ENCODE assay signal across 25 mouse cellular contexts in the genomic region with DNA sequence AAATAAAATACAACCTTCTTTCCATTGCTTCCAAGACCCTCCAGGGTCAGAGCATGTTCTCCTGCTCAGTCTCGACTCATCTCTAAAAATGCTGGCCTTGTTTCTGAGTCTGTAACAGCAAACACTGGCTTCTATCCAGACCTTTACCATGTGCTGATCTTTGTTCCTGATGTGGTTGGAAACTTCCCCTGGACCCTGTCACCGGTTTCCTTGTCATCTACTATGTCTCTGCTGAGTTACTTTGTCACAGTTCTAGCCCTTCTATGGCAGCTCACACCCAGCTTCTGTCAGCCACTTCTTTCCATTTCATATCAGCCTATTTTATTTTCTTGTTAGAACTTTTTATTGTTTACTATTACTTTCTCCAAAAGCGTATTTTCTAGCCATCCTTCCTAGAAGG.
DNase-seq lines count a peak whose midpoint lies in the region; ATAC-seq and TF ChIP-seq lines count a peak whose summit lies in the region.
"Had no signal": no experiment of that assay in that cellular context is flagged by ENCODE, and none has a peak within 500 bp of the region (broad histone marks: within the 10 kb centered on the region; RNA-seq: fewer than 3 reads in every experiment).

No protein-coding gene starts in this region.

- TF ChIP-seq EP300 in MEL (IDR thresholded peaks at IDR 0.05; ENCODE audit: low read depth in 1 of 2, low read length in 2 of 2), result no peak

- no peak overlapping the region for H3K4me2 ChIP-seq in hindbrain, embryonic 14.5 days (replicated peaks)
- H3K4me2 ChIP-seq: embryonic facial prominence, embryonic 12.5 days; forebrain, embryonic 13.5 days; forebrain, embryonic 15.5 days had no signal

- peak; percentile 12 for DNase-seq in MEL (ENCODE audit: low read depth, low spot score)
- no peak for DNase-seq in left cerebral cortex, adult 9 months (ENCODE audit: low spot score in 2 of 2)
- DNase-seq in hindbrain, embryonic 14.5 days (ENCODE audit: low spot score), result no peak
- DNase-seq in natural killer cell, adult 2 months (ENCODE audit: low spot score in 2 of 2), result no peak
- DNase-seq in hindbrain, embryonic 10.5 days (ENCODE audit: low spot score), result no peak
- DNase-seq: adrenal gland, adult 2 months; adrenal gland, postnatal 10 days; adrenal gland, postnatal 25 days; B cell, adult 2 months; cerebellum, adult 11 months; cerebellum, adult 18-20 months; cerebellum, adult 8-10 months; cerebellum, adult 9-11 months; cerebellum, postnatal 14 days; cerebellum, postnatal 36 days; forebrain, postnatal 0 days had no signal

- H3K4me1 ChIP-seq in MEL (ENCODE audit: control insufficient read depth in 1 of 2, insufficient read depth in 2 of 2, low read length in 2 of 2), result no peaks in the 10 kb centered on the region
- H3K4me1 ChIP-seq in hindbrain, embryonic 14.5 days (replicated peaks; ENCODE audit: control insufficient read depth, insufficient read depth, low read length), result no peaks in the 10 kb centered on the region
- H3K4me1 ChIP-seq in hindbrain, embryonic 10.5 days (replicated peaks), result no peaks in the 10 kb centered on the region
- H3K4me1 ChIP-seq: embryonic facial prominence, embryonic 10.5 days; embryonic facial prominence, embryonic 12.5 days; forebrain, embryonic 13.5 days; forebrain, embryonic 15.5 days had no signal

- no peaks in the 10 kb centered on the region; a peak in 1 of 4 replicates for H3K27me3 ChIP-seq in MEL (ENCODE audit: control insufficient read depth in 1 of 2, insufficient read depth in 2 of 2, low read length in 2 of 2)
- H3K27me3 ChIP-seq in hindbrain, embryonic 14.5 days (ENCODE audit: control insufficient read depth, insufficient read depth, low read length), result no peaks in the 10 kb centered on the region
- H3K27me3 ChIP-seq in hindbrain, embryonic 10.5 days (ENCODE audit: insufficient read depth, poor library complexity, severe bottlenecking), result no peaks in the 10 kb centered on the region
- H3K27me3 ChIP-seq: CH12.LX; embryonic facial prominence, embryonic 12.5 days; forebrain, embryonic 13.5 days; forebrain, embryonic 15.5 days had no signal

- H3K9ac ChIP-seq in MEL (ENCODE audit: control insufficient read depth, low read depth, low read length, poor library complexity, severe bottlenecking), result no peak overlapping the region
- no peak overlapping the region for H3K9ac ChIP-seq in hindbrain, embryonic 14.5 days
- H3K9ac ChIP-seq: embryonic facial prominence, embryonic 12.5 days; forebrain, embryonic 13.5 days; forebrain, embryonic 15.5 days; forebrain, postnatal 0 days had no signal

- no peak overlapping the region for H3K27ac ChIP-seq in MEL (ENCODE audit: control insufficient read depth, low read depth, low read length)
- H3K27ac ChIP-seq in hindbrain, embryonic 14.5 days, result no peak overlapping the region
- no peak overlapping the region for H3K27ac ChIP-seq in hindbrain, embryonic 10.5 days
- H3K27ac ChIP-seq: embryonic facial prominence, embryonic 10.5 days; embryonic facial prominence, embryonic 12.5 days; forebrain, embryonic 13.5 days; forebrain, embryonic 15.5 days had no signal

- peak; percentile 43 for ATAC-seq in granulocyte monocyte progenitor cell, adult 5-6 weeks (replicated peaks; ENCODE audit: poor library complexity, severe bottlenecking)
- peak; percentile 76 for ATAC-seq in megakaryocyte progenitor cell, adult 5-6 weeks (replicated peaks; ENCODE audit: poor library complexity)
- ATAC-seq in hindbrain, embryonic 14.5 days (ENCODE audit: low FRiP score), result no peak
- ATAC-seq: CD4-positive, CD25-positive, alpha-beta regulatory T cell, adult 4 months; forebrain, embryonic 13.5 days; forebrain, embryonic 15.5 days; forebrain, postnatal 0 days had no signal

- no peaks in the 10 kb centered on the region for H3K79me2 ChIP-seq in MEL (ENCODE audit: control insufficient read depth, insufficient read depth, low read length, poor library complexity)

- no peak for TF ChIP-seq POLR2A in MEL (IDR thresholded peaks at IDR 0.05; ENCODE audit: control insufficient read depth in 1 of 2, insufficient read depth in 1 of 2, low read depth in 1 of 2, low read length in 2 of 2, poor library complexity in 1 of 2)

- TF ChIP-seq CTCF in MEL (IDR thresholded peaks at IDR 0.05 in 2 of 3, conservative IDR thresholded peaks at IDR 0.05 in 1 of 3; ENCODE audit: control insufficient read depth in 1 of 3, insufficient read depth in 1 of 3, low read depth in 2 of 3, low read length in 3 of 3, poor library complexity in 1 of 3, severe bottlenecking in 1 of 3), result no peak

- no peak for TF ChIP-seq RAD21 in MEL (IDR thresholded peaks at IDR 0.05; ENCODE audit: low read depth, low read length)

- 87% methylated on average over 3 of the region's 3 CpGs for WGBS in hindbrain, embryonic 14.5 days
- 86% methylated on average over 3 of the region's 3 CpGs for WGBS in hindbrain, embryonic 10.5 days

- H3K36me3 ChIP-seq in MEL (ENCODE audit: control insufficient read depth in 1 of 2, insufficient read depth in 2 of 2, low read length in 2 of 2), result no peaks in the 10 kb centered on the region
- H3K36me3 ChIP-seq in hindbrain, embryonic 14.5 days (replicated peaks; ENCODE audit: control insufficient read depth, insufficient read depth), result no peaks in the 10 kb centered on the region
- H3K36me3 ChIP-seq in hindbrain, embryonic 10.5 days, result no peaks in the 10 kb centered on the region
- H3K36me3 ChIP-seq: embryonic facial prominence, embryonic 10.5 days; embryonic facial prominence, embryonic 12.5 days; forebrain, embryonic 15.5 days; G1E had no signal

- no peak overlapping the region for H3K4me3 ChIP-seq in MEL (ENCODE audit: control insufficient read depth in 1 of 2, insufficient read depth in 1 of 2, low read depth in 2 of 2, low read length in 2 of 2)
- H3K4me3 ChIP-seq in hindbrain, embryonic 14.5 days (replicated peaks; ENCODE audit: low read length), result no peak overlapping the region
- H3K4me3 ChIP-seq in hindbrain, embryonic 10.5 days, result no peak overlapping the region
- H3K4me3 ChIP-seq: embryonic facial prominence, embryonic 10.5 days; embryonic facial prominence, embryonic 12.5 days; forebrain, embryonic 13.5 days; forebrain, embryonic 15.5 days had no signal

- no peaks in the 10 kb centered on the region for H3K9me3 ChIP-seq in MEL (replicated peaks; ENCODE audit: insufficient read depth, low read length)
- H3K9me3 ChIP-seq in hindbrain, embryonic 14.5 days (ENCODE audit: control insufficient read depth, low read length), result no peaks in the 10 kb centered on the region
- no peaks in the 10 kb centered on the region for H3K9me3 ChIP-seq in hindbrain, embryonic 10.5 days
- H3K9me3 ChIP-seq: embryonic facial prominence, embryonic 10.5 days; embryonic facial prominence, embryonic 12.5 days; forebrain, embryonic 13.5 days; forebrain, embryonic 15.5 days; G1E had no signal

TF ChIP-seq in MEL, 35 proteins besides CTCF, POLR2A, EP300 and RAD21:
- no peak for TF ChIP-seq GABPA (IDR thresholded peaks at IDR 0.05; ENCODE audit: low read depth, low read length)
- TF ChIP-seq MXI1 (IDR thresholded peaks at IDR 0.05; ENCODE audit: low read depth, low read length), result no peak
- no peak for TF ChIP-seq TAL1 (IDR thresholded peaks at IDR 0.05; ENCODE audit: low read length)
- no peak for TF ChIP-seq TCF12 (IDR thresholded peaks at IDR 0.05; ENCODE audit: low read depth, low read length)
